Mouse (Mus musculus): ENCODE measurements at regions not wholly inside any gene's neighbourhood (a gene's known extent, or its start where the extent isn't known, plus 50 kb on each side); places are given as distances from the start of the nearest gene placed in this dataset.

DNA sequence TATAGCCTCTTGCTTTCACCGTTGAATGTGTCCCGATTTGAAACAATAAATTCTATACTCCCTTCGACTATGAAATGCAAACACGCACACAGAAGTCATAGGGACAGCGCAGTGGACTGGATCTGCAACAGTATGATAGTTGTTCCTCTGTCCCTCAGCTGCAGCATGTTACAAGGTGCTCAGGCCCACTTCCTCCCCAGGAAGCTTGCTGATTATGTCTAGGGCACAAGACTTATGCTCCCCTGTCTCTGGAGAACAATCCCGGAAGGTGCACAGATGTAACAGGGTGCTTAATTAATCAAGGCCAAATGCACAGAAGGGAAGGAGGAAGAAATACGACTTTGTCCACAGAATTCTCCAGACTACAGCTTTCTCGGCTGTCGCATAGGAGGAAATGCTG is 365.9 kb upstream of the Tnp1 start:
- H3K27ac ChIP-seq (ENCODE audit: low read depth, low read length), result no peak overlapping the region
- H3K4me3 ChIP-seq (ENCODE audit: low read depth, low read length), result no peak overlapping the region
- ATAC-seq (replicated peaks; ENCODE audit: low FRiP score) (no peak), DNase-seq (ENCODE audit: low spot score) (no peak)
- no peaks in the 10 kb centered on the region for H3K36me3 ChIP-seq (ENCODE audit: control insufficient read depth, insufficient read depth, low read length)
- no peak overlapping the region for H3K9ac ChIP-seq (ENCODE audit: low read depth, low read length)
- WGBS, result 74% methylated on average over 9 of the region's 9 CpGs
- no peak overlapping the region for H3K4me2 ChIP-seq
- no peaks in the 10 kb centered on the region for H3K4me1 ChIP-seq (replicated peaks; ENCODE audit: control insufficient read depth, insufficient read depth, low read length)
- H3K27me3 ChIP-seq (replicated peaks; ENCODE audit: control insufficient read depth, insufficient read depth, low read length), result no peaks in the 10 kb centered on the region
- H3K9me3 ChIP-seq (ENCODE audit: control insufficient read depth, low read length), result no peaks in the 10 kb centered on the region

DNA sequence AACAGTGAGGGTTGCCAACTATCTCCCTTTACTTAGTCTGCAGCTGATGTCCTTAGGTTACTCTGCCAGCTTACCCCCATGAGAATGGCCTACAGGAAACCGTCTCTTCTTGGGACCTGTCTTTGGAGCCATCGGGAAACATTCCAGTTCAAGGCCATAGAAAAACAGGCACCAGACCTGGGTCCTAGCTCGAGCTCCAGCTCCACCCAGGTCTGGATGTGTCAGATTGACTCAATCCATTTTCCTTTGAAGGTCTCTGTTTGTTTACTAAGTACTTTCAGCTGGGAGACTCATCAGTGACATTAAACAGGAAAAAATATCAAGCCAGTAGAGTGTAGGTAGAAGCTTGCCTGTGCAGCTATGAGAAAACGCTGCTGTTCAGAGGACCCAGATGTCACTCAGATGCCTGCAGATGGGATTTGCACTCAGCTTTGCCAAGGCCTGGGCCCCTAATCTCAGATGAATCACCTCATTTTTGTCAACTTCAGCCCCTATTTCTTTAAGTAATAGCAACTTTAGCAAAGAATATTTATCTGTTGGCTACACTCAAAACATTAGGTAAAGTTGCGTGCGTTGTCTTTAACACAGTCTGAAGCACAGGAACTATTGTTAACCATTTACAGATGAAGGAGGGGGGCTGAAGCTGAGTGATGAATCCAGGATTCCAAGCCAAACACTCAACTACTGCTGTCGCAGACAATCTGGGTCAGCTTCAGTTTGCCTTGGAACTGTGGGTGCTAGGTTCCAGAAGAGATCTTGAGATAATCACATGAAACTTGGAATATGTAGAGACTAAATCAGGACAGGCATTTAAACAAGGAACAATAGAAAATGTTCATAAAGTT is 359.0 kb upstream of the Tnp1 start:
- no peak for ATAC-seq (replicated peaks; ENCODE audit: low FRiP score)

DNA sequence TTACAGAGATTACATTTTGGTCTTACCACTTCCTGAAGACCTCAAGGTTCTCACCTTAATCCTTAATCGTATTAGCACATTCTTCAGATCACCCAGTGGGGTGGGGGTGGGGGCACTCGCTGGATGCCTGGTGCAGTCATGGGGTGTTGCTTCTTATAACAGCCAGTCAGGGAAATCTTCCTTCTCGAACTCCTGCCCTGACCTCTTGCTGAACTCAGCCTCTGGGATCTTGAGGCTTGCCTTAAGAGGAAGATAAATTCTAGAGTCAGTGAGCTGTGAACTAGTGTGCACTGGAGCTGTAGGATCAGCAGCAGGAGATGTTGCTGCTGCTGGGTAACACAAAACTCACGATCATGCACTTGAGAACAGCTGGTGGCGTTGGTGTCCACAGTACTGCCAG is 352.5 kb upstream of the Tnp1 start:
- no peaks in the 10 kb centered on the region for H3K9me3 ChIP-seq (ENCODE audit: control insufficient read depth, low read length)
- no peaks in the 10 kb centered on the region for H3K27me3 ChIP-seq (replicated peaks; ENCODE audit: control insufficient read depth, insufficient read depth, low read length)
- H3K9ac ChIP-seq (ENCODE audit: low read depth, low read length), result no peak overlapping the region
- no peak overlapping the region for H3K4me3 ChIP-seq (ENCODE audit: low read depth, low read length)
- whole genome bisulfite sequencing, result 51% methylated on average over 5 of the region's 5 CpGs
- no peak overlapping the region for H3K27ac ChIP-seq (ENCODE audit: low read depth, low read length)
- no peak overlapping the region for H3K4me2 ChIP-seq
- ATAC-seq (replicated peaks; ENCODE audit: low FRiP score) (no peak), DNase-seq (ENCODE audit: low spot score) (no peak)
- H3K36me3 ChIP-seq (ENCODE audit: control insufficient read depth, insufficient read depth, low read length), result no peaks in the 10 kb centered on the region
- no peaks in the 10 kb centered on the region for H3K4me1 ChIP-seq (replicated peaks; ENCODE audit: control insufficient read depth, insufficient read depth, low read length)

More for the DNA sequence above, 359.0 kb upstream of the Tnp1 start:
- WGBS, result 62% methylated on average over 7 of the region's 7 CpGs
- H3K4me3 ChIP-seq (ENCODE audit: low read depth, low read length), result no peak overlapping the region
- H3K9me3 ChIP-seq (ENCODE audit: control insufficient read depth, low read length), result no peaks in the 10 kb centered on the region
- no peak for DNase-seq (ENCODE audit: low spot score)
- H3K36me3 ChIP-seq (ENCODE audit: control insufficient read depth, insufficient read depth, low read length), result no peaks in the 10 kb centered on the region
- H3K4me2 ChIP-seq, result no peak overlapping the region
- no peaks in the 10 kb centered on the region for H3K4me1 ChIP-seq (replicated peaks; ENCODE audit: control insufficient read depth, insufficient read depth, low read length)
- no peak overlapping the region for H3K9ac ChIP-seq (ENCODE audit: low read depth, low read length)
- no peaks in the 10 kb centered on the region for H3K27me3 ChIP-seq (replicated peaks; ENCODE audit: control insufficient read depth, insufficient read depth, low read length)
- no peak overlapping the region for H3K27ac ChIP-seq (ENCODE audit: low read depth, low read length)

DNA sequence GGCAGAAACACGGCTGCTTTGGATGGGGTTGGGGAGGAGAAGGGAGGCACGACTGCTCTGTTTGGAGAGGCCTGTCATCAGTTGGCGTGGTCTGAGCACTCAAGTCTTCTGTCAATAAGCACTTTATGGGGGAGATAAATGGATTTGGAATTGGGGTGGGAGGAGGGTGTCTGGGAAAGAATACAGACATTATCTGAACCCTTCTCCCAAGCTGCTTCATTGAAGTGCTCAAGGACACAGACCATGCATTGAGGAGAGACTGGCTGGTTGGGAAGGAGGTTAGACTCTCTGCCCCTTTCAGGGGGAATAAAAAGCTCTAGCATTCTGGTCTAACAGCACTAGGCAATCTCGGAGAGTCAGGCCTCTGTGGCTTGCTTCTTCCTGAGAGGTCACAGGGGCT is 350.1 kb upstream of the Tnp1 start:
- no peaks in the 10 kb centered on the region for H3K4me1 ChIP-seq (replicated peaks; ENCODE audit: control insufficient read depth, insufficient read depth, low read length)
- H3K9me3 ChIP-seq (ENCODE audit: control insufficient read depth, low read length), result no peaks in the 10 kb centered on the region
- H3K27ac ChIP-seq (ENCODE audit: low read depth, low read length), result no peak overlapping the region
- H3K27me3 ChIP-seq (replicated peaks; ENCODE audit: control insufficient read depth, insufficient read depth, low read length), result no peaks in the 10 kb centered on the region
- no peaks in the 10 kb centered on the region for H3K36me3 ChIP-seq (ENCODE audit: control insufficient read depth, insufficient read depth, low read length)
- no peak overlapping the region for H3K9ac ChIP-seq (ENCODE audit: low read depth, low read length)
- ATAC-seq (replicated peaks; ENCODE audit: low FRiP score) (no peak), DNase-seq (ENCODE audit: low spot score) (no peak)
- H3K4me3 ChIP-seq (ENCODE audit: low read depth, low read length), result no peak overlapping the region
- 34% methylated on average over 4 of the region's 4 CpGs for WGBS
- no peak overlapping the region for H3K4me2 ChIP-seq

DNA sequence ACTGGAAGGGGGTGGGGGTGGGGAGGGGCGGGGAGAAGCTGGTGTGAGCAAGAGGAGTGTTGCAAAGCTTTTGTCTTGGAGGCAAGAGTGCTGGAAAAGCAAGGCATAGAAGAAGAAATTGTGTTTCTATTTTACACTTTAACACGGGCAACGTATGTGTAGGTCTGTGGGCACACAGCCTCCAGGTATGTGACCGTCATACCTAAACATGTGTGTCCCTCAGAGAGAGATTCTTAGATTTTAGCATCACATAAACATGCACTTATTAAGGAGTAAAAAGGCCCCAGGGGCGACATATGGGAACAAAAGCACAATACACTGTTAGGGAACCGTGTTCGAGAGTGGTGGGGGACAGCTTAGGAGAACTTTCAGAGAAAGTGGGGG is 348.6 kb upstream of the Tnp1 start:
- WGBS, result 69% methylated on average over 7 of the region's 7 CpGs
- DNase-seq (ENCODE audit: low spot score) (no peak), ATAC-seq (replicated peaks; ENCODE audit: low FRiP score) (no peak)
- Histone ChIP-seq H3K9me3 (ENCODE audit: control insufficient read depth, low read length) (no peaks in the 10 kb centered on the region), H3K4me3 (ENCODE audit: low read depth, low read length) (no peak overlapping the region), H3K4me2 (no peak overlapping the region), H3K27me3 (replicated peaks; ENCODE audit: control insufficient read depth, insufficient read depth, low read length) (no peaks in the 10 kb centered on the region), H3K27ac (ENCODE audit: low read depth, low read length) (no peak overlapping the region), H3K36me3 (ENCODE audit: control insufficient read depth, insufficient read depth, low read length) (no peaks in the 10 kb centered on the region), H3K4me1 (replicated peaks; ENCODE audit: control insufficient read depth, insufficient read depth, low read length) (no peaks in the 10 kb centered on the region), H3K9ac (ENCODE audit: low read depth, low read length) (no peak overlapping the region)

DNA sequence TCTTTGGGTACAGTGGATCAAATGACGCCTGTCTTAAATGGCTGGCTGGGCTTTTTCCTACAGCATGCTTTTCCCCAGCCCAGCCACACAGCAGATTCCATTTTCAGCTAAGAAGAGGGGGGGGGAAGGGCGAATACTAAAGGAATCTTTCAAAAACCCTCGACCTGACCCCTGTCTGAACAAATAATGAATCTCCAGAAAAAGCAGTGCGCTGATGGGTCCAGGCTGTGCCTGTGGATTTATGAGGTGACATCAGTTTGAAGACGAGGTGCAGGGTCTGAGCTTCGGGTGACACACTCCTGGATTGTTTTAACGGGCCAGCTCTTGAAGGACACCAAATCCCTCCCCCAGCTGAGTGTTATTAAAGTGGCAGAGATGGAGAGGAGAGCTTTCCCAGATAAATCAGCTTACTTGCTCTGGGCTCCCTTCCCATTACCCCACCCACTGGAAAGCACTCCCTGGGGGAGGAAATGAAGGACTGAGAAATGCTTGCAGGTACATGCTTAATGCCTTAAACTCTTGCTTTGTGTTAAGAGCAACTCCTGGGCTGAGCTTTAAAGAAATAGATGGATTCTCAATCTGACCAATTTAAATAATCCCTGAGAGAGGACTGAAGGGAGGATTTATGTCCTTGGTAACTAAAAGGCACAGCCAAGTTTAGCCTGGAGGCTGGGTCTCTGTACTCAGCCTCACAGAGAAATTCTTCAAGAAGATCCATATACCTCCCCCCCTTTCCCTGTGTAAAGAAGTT is 348.0 kb upstream of the Tnp1 start:
- H3K9ac ChIP-seq (ENCODE audit: low read depth, low read length), result no peak overlapping the region
- no peaks in the 10 kb centered on the region for H3K4me1 ChIP-seq (replicated peaks; ENCODE audit: control insufficient read depth, insufficient read depth, low read length)
- no peaks in the 10 kb centered on the region for H3K27me3 ChIP-seq (replicated peaks; ENCODE audit: control insufficient read depth, insufficient read depth, low read length)
- peak overlapping the region; percentile 16; the same call in 1 of the 2 replicates for H3K27ac ChIP-seq (ENCODE audit: low read depth, low read length)
- no peak overlapping the region for H3K4me2 ChIP-seq
- H3K36me3 ChIP-seq (ENCODE audit: control insufficient read depth, insufficient read depth, low read length), result no peaks in the 10 kb centered on the region
- peak; percentile 42 for DNase-seq (ENCODE audit: low spot score)
- no peak overlapping the region for H3K4me3 ChIP-seq (ENCODE audit: low read depth, low read length)
- no peaks in the 10 kb centered on the region for H3K9me3 ChIP-seq (ENCODE audit: control insufficient read depth, low read length)
- ATAC-seq (replicated peaks; ENCODE audit: low FRiP score), result 0 out of 2 replicates have a peak, but pooled peaks have one; percentile 31
- 23% methylated on average over 7 of the region's 7 CpGs for WGBS

DNA sequence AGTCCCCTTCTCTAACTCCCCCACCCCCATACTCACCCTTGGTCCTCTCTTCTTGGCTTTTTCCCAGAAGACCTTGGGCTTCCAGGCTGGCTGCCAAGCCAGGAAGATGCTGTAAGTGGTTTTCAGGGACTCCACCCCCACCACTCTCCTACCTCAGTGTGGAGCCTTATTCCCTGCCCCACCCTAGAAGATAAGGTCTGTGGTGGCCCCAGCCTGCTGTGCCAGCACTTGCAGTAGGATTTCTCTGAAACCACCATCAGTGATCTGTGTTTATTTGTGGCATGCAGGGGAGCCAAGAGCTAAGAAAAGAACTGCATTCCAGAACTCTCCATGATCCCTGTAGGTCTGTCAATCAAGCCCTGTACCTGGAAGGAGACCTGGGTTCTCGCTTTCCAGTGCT is 346.4 kb upstream of the Tnp1 start:
- Histone ChIP-seq H3K27me3 (replicated peaks; ENCODE audit: control insufficient read depth, insufficient read depth, low read length) (no peaks in the 10 kb centered on the region), H3K27ac (ENCODE audit: low read depth, low read length) (no peak overlapping the region), H3K4me1 (replicated peaks; ENCODE audit: control insufficient read depth, insufficient read depth, low read length) (no peaks in the 10 kb centered on the region), H3K36me3 (ENCODE audit: control insufficient read depth, insufficient read depth, low read length) (no peaks in the 10 kb centered on the region), H3K4me2 (no peak overlapping the region), H3K9me3 (ENCODE audit: control insufficient read depth, low read length) (no peaks in the 10 kb centered on the region), H3K4me3 (ENCODE audit: low read depth, low read length) (no peak overlapping the region), H3K9ac (ENCODE audit: low read depth, low read length) (no peak overlapping the region)
- no peak for DNase-seq (ENCODE audit: low spot score)
- WGBS, result 57% methylated on average over 1 of the region's 1 CpGs
- ATAC-seq (replicated peaks; ENCODE audit: low FRiP score), result no peak

DNA sequence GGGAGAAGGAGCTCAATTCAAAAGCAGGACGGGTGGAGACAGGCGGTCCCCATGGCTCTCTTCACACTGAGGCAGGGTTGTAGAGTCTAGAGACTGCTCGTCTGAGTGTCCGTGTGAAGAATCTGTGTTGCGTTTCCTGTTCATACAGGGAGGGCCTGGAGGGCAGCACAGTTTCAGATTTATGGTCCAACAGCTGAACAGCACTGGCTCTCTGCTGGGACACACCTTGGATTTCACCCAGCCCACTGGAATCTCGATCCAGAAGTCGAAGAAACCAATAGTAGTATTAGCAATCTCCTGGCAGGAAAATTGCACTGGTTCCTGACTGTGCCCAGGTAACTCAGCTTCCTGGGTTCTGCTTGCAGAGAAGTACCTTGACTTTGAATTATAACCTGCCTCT is 345.6 kb upstream of the Tnp1 start:
- H3K9me3 ChIP-seq (ENCODE audit: control insufficient read depth, low read length), result no peaks in the 10 kb centered on the region
- H3K27ac ChIP-seq (ENCODE audit: low read depth, low read length), result no peak overlapping the region
- H3K4me1 ChIP-seq (replicated peaks; ENCODE audit: control insufficient read depth, insufficient read depth, low read length), result no peaks in the 10 kb centered on the region
- ATAC-seq (replicated peaks; ENCODE audit: low FRiP score) (no peak), DNase-seq (ENCODE audit: low spot score) (no peak)
- WGBS, result 76% methylated on average over 7 of the region's 7 CpGs
- no peaks in the 10 kb centered on the region for H3K36me3 ChIP-seq (ENCODE audit: control insufficient read depth, insufficient read depth, low read length)
- H3K9ac ChIP-seq (ENCODE audit: low read depth, low read length), result no peak overlapping the region
- H3K27me3 ChIP-seq (replicated peaks; ENCODE audit: control insufficient read depth, insufficient read depth, low read length), result no peaks in the 10 kb centered on the region
- no peak overlapping the region for H3K4me2 ChIP-seq
- H3K4me3 ChIP-seq (ENCODE audit: low read depth, low read length), result no peak overlapping the region

DNA sequence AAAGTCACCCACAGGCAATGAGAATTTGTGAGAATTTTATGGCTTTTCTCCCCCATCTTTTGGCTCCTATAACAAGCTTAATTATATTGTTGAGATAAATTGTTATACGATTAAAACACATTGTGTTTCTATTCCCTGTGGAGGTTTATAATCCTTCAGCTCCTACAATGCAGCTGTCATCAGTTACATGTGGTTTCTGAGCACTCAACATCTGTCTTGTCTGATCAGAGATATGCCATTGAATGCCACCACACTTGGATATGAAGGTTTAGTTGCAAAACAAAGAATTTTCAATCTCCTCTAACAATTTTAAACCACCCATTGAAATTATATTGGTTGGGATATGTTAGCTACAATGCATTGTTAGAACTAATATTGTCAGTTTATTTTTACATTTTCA is 338.7 kb upstream of the Tnp1 start:
- Histone ChIP-seq H3K4me3 (ENCODE audit: low read depth, low read length) (no peak overlapping the region), H3K9me3 (ENCODE audit: control insufficient read depth, low read length) (no peaks in the 10 kb centered on the region), H3K27ac (ENCODE audit: low read depth, low read length) (no peak overlapping the region), H3K27me3 (replicated peaks; ENCODE audit: control insufficient read depth, insufficient read depth, low read length) (no peaks in the 10 kb centered on the region), H3K9ac (ENCODE audit: low read depth, low read length) (no peak overlapping the region), H3K4me2 (no peak overlapping the region), H3K36me3 (ENCODE audit: control insufficient read depth, insufficient read depth, low read length) (no peaks in the 10 kb centered on the region), H3K4me1 (replicated peaks; ENCODE audit: control insufficient read depth, insufficient read depth, low read length) (no peaks in the 10 kb centered on the region)
- ATAC-seq (replicated peaks; ENCODE audit: low FRiP score) (no peak), DNase-seq (ENCODE audit: low spot score) (no peak)
- WGBS, result 89% methylated on average over 1 of the region's 1 CpGs

All from liver, embryonic 11.5 days (tissue).